Mouse (Mus musculus) liver, adult 2 months (tissue): ENCODE measurements at regions not wholly inside any gene's neighbourhood (a gene's known extent, or its start where the extent isn't known, plus 50 kb on each side); places are given as distances from the start of the nearest gene placed in this dataset.

Experiments used
- DNase-seq: peaks from one replicate; pipeline ENCODE4 v3.0.0-alpha.2; 2011; ENCODE audit warnings: low read depth, low spot score; ENCODE audit errors: extremely low read depth
- H3K27ac ChIP-seq: fragments of 200-500 bp; replicated peaks from 2 replicates; pipeline ENCODE4 v1.5.1; 2012; ENCODE audit warnings: low read depth, mild to moderate bottlenecking, control low read depth, inconsistent platforms, low read length; ENCODE audit not compliant: insufficient read depth
- H3K27me3 ChIP-seq: fragments of 200-500 bp; 2 replicates; pipeline ENCODE4 v1.6.1; 2012; ENCODE audit warnings: mild to moderate bottlenecking, moderate library complexity, low read length, inconsistent platforms; ENCODE audit not compliant: control insufficient read depth, insufficient read depth
- H3K36me3 ChIP-seq: fragments of 200-500 bp; 2 replicates; pipeline ENCODE4 v1.6.1; 2012; ENCODE audit warnings: low read length, inconsistent platforms; ENCODE audit not compliant: control insufficient read depth, insufficient read depth
- H3K4me1 ChIP-seq: fragments of 200-500 bp; 2 replicates; pipeline ENCODE4 v1.6.1; 2011; ENCODE audit warnings: low read length; ENCODE audit not compliant: control insufficient read depth, insufficient read depth
- H3K4me3 ChIP-seq: fragments of 200-500 bp; 2 replicates; pipeline ENCODE4 v1.5.1; 2011; ENCODE audit warnings: low read depth, mild to moderate bottlenecking, control low read depth, low read length, moderate library complexity; ENCODE audit not compliant: insufficient read depth
- H3K79me2 ChIP-seq: fragments of 200-500 bp; 2 replicates; pipeline ENCODE4 v1.6.1; 2012; ENCODE audit warnings: inconsistent platforms, mild to moderate bottlenecking, low read length, moderate library complexity; ENCODE audit not compliant: control insufficient read depth, insufficient read depth
- H3K9ac ChIP-seq: fragments of 200-500 bp; 2 replicates; pipeline ENCODE4 v1.6.1; 2012; ENCODE audit warnings: low read depth, mild to moderate bottlenecking, control low read depth, inconsistent platforms, low read length
- CTCF ChIP-seq: fragments of 200-500 bp; IDR thresholded peaks from 2 replicates; pipeline ENCODE4 v1.5.1; 2011; ENCODE audit warnings: low read depth, low read length, control low read depth
- POLR2A ChIP-seq: fragments of 200-500 bp; IDR thresholded peaks from 2 replicates; pipeline ENCODE4 v1.6.1; 2011; ENCODE audit warnings: low read length, control low read depth; ENCODE audit not compliant: insufficient read depth; ENCODE audit errors: extremely low read depth
- whole genome bisulfite sequencing: fragments of 180-500 bp; shearing (Covaris S2); methylation state at CpG from one replicate; pipeline ENCODE4 v1.1.7; 2018; 5-methylcytosine and 5-hydroxymethylcytosine counted together

GRCm38 (mm10) chr3:34466312-34466711 lies 183.9 kb upstream of the Sox2 start:
- 74% methylated on average over 4 of the region's 4 CpGs for WGBS
- no peak for DNase-seq
- H3K27ac ChIP-seq, result no peak overlapping the region
- H3K9ac ChIP-seq, result no peak overlapping the region
- no peak overlapping the region for H3K4me3 ChIP-seq
- no peaks in the 10 kb centered on the region for H3K36me3 ChIP-seq
- H3K4me1 ChIP-seq, result peaks cover 6% of the 10 kb centered on the region; the same call in 1 of the 2 replicates
- no peaks in the 10 kb centered on the region for H3K79me2 ChIP-seq
- H3K27me3 ChIP-seq, result no peaks in the 10 kb centered on the region
- TF ChIP-seq POLR2A, result no peak
- no peak for TF ChIP-seq CTCF

GRCm38 (mm10) chr3:34465040-34465831 lies 185.0 kb upstream of the Sox2 start:
- Histone ChIP-seq H3K27ac (no peak overlapping the region), H3K27me3 (no peaks in the 10 kb centered on the region), H3K4me3 (no peak overlapping the region), H3K9ac (no peak overlapping the region), H3K36me3 (no peaks in the 10 kb centered on the region), H3K4me1 (peaks cover 1% of the 10 kb centered on the region; the same call in 1 of the 2 replicates), H3K79me2 (no peaks in the 10 kb centered on the region)
- TF ChIP-seq POLR2A (no peak), CTCF (no peak)
- WGBS, result 87% methylated on average over 17 of the region's 17 CpGs
- no peak for DNase-seq

GRCm38 (mm10) chr3:34458766-34459165 lies 191.4 kb upstream of the Sox2 start:
- no peak for DNase-seq
- Histone ChIP-seq H3K79me2 (no peaks in the 10 kb centered on the region), H3K27ac (no peak overlapping the region), H3K4me1 (no peaks in the 10 kb centered on the region), H3K4me3 (no peak overlapping the region), H3K9ac (no peak overlapping the region), H3K27me3 (no peaks in the 10 kb centered on the region), H3K36me3 (no peaks in the 10 kb centered on the region)
- TF ChIP-seq CTCF (no peak), POLR2A (no peak)
- WGBS, result 82% methylated on average over 6 of the region's 6 CpGs

- 84% methylated on average over 1 of the region's 1 CpGs for WGBS
- Histone ChIP-seq H3K4me1 (no peaks in the 10 kb centered on the region), H3K27ac (no peak overlapping the region), H3K36me3 (no peaks in the 10 kb centered on the region), H3K4me3 (no peak overlapping the region), H3K9ac (no peak overlapping the region), H3K79me2 (no peaks in the 10 kb centered on the region), H3K27me3 (no peaks in the 10 kb centered on the region)
- no peak for DNase-seq
- no peak for TF ChIP-seq CTCF
- no peak for TF ChIP-seq POLR2A
Measured at GRCm38 (mm10) chr3:34457821-34458220, 192.4 kb upstream of the Sox2 start.

- H3K4me1 ChIP-seq, result no peaks in the 10 kb centered on the region
- no peaks in the 10 kb centered on the region for H3K27me3 ChIP-seq
- DNase-seq, result no peak
- no peak overlapping the region for H3K27ac ChIP-seq
- 82% methylated on average over 23 of the region's 23 CpGs for WGBS
- TF ChIP-seq POLR2A (no peak), CTCF (no peak)
- H3K79me2 ChIP-seq, result no peaks in the 10 kb centered on the region
- H3K4me3 ChIP-seq, result no peak overlapping the region
- H3K9ac ChIP-seq, result no peak overlapping the region
- H3K36me3 ChIP-seq, result no peaks in the 10 kb centered on the region
Measured at GRCm38 (mm10) chr3:34456488-34457433, 193.4 kb upstream of the Sox2 start.
